Mouse (Mus musculus) thymus, postnatal 14 days (tissue): ENCODE measurements around the gene Pgam2.

Source experiments
- DNase-seq: peaks from one replicate; pipeline ENCODE4 v3.0.0; 2021

Gene Pgam2

DNA sequence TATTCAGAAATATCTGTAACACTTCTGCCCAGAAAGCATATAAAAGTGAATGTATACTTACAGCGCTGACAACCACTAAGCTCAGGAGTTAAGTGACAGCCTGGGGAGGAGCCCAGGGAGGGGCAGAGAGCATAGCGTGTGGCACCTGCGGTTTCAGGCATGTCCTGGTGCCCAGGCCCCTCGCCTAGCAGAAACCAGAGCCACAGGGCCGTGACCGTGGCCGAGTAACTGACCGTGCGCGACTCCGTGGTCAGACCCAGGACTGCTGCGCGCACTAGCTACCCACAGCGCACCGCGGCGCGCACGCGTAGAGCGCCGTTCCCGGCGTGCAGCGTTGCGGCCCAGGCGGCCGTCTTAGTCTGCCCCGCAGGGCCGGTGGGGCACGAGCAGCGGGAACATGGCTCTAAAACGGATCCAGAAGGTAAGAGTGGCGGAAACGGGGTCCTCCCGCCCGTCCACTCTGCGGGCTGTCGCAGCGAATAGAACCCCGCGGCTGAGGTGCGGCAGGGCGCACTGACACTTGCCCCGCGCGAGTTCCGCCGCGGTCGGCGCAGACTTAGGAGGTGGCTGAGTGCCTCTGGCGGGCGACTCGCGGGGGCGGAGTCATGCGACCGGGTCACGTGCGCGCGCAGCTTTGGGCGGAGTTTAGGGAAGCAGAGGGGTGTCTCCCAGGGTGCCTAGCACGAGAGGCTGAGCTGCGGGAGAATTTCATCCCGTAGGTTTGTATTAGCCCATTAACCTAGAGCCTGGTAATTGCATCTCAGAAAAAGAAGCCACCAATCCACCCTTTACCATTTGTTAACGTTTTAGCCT lies 41.5 kb downstream of the Pgam2 start, which contains the start of gene Urgcp:
Urgcp (minus strand) TSS at position 557 of the 813 bp plus-strand sequence.
- DNase-seq = peak; percentile 97

DNA sequence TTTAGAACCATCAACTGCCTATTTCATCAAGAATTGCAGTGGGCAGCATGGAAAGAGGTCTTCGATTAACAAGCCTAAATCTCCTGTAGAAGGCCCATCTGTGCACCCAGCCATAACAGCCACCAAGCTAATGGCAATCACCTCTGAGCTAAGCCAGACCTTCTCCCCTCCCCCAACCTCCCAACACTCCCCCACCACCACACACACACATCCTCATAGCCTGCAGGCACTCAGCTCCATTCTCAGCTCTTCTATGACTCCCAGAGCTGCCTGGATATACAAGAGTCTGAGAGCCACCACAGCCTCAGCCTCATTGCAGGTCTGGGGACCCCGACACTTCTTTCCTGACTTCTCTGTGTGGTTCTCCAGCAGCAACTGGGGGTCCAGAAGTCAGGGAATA lies 49.8 kb downstream of the Pgam2 start:
- DNase-seq = no peak
